Comparison of ENCODE assay signal across 15 mouse cellular contexts in genomic region chr6:5379048-5379447, GRCm38 (mm10). TPM values are rescaled to one million over a fixed set of nuclear protein-coding genes. Genes with fewer than 3 reads are reported as not detected.
DNase-seq lines count a peak whose midpoint lies in the region; ATAC-seq and TF ChIP-seq lines count a peak whose summit lies in the region.
"Had no signal": no experiment of that assay in that cellular context is flagged by ENCODE, and none has a peak within 500 bp of the region (broad histone marks: within the 10 kb centered on the region; RNA-seq: fewer than 3 reads in every experiment).

No protein-coding gene starts in this region.

- intact Hi-C loops in gastrocnemius, adult 2 months (cut with DNase I): no loop called here

- H3K36me3 ChIP-seq in forebrain, embryonic 14.5 days (ENCODE audit: control insufficient read depth, insufficient read depth, low read length): no peaks in the 10 kb centered on the region
- H3K36me3 ChIP-seq in limb, embryonic 11.5 days (ENCODE audit: control insufficient read depth, insufficient read depth, low read length): no peaks in the 10 kb centered on the region
- H3K36me3 ChIP-seq in neural tube, embryonic 13.5 days: no peaks in the 10 kb centered on the region
- H3K36me3 ChIP-seq: heart, embryonic 15.5 days; liver, embryonic 13.5 days had no signal

- 67% methylated on average over 3 of the region's 3 CpGs for WGBS in forebrain, embryonic 14.5 days
- 61% methylated on average over 3 of the region's 3 CpGs for WGBS in limb, embryonic 11.5 days
- 57% methylated on average over 3 of the region's 3 CpGs for WGBS in neural tube, embryonic 13.5 days
- WGBS in cerebellum, adult 2 months: 84% methylated on average over 3 of the region's 3 CpGs

- H3K9me3 ChIP-seq in forebrain, embryonic 14.5 days (replicated peaks; ENCODE audit: control insufficient read depth, low read length): no peaks in the 10 kb centered on the region
- H3K9me3 ChIP-seq in limb, embryonic 11.5 days (ENCODE audit: control insufficient read depth, low read length): no peaks in the 10 kb centered on the region
- H3K9me3 ChIP-seq in neural tube, embryonic 13.5 days: no peaks in the 10 kb centered on the region
- H3K9me3 ChIP-seq: heart, embryonic 15.5 days; liver, embryonic 13.5 days had no signal

- no peak for ATAC-seq in forebrain, embryonic 14.5 days
- ATAC-seq in limb, embryonic 11.5 days (ENCODE audit: insufficient number of reproducible peaks, low FRiP score, low TSS enrichment, low read depth): peak; percentile 10; the same call in 1 of the 2 replicates
- no peak for ATAC-seq in neural tube, embryonic 13.5 days (ENCODE audit: low read depth)
- ATAC-seq in activated CD4-positive, CD25-positive, alpha-beta regulatory T cell, adult 4 months: no peak

- no peak for DNase-seq in gastrocnemius, adult 2 months
- DNase-seq in gastrocnemius, postnatal 10 days: no peak
- DNase-seq in forebrain, embryonic 14.5 days (ENCODE audit: low spot score): no peak
- DNase-seq in limb, embryonic 11.5 days (ENCODE audit: low spot score): no peak
- DNase-seq in cerebellum, adult 2 months: no peak
- no peak for DNase-seq in heart, postnatal 4 days
- DNase-seq: adrenal gland, postnatal 36 days; B cell, adult 2 months; cerebellum, adult 11 months; kidney, adult 8-10 months; liver, embryonic 13.5 days had no signal

- H3K27ac ChIP-seq in gastrocnemius, adult 2 months: no peak overlapping the region
- peak overlapping the region; percentile 94 for H3K27ac ChIP-seq in forebrain, embryonic 14.5 days (ENCODE audit: low read depth, low read length)
- H3K27ac ChIP-seq in limb, embryonic 11.5 days (replicated peaks; ENCODE audit: low read depth, low read length): peak overlapping the region; percentile 87
- H3K27ac ChIP-seq in neural tube, embryonic 13.5 days (replicated peaks): peak overlapping the region; percentile 88
- no peak overlapping the region for H3K27ac ChIP-seq in cerebellum, adult 2 months (ENCODE audit: insufficient read depth, low read length)
- H3K27ac ChIP-seq: heart, embryonic 15.5 days; liver, embryonic 13.5 days; macrophage had no signal

- peak overlapping the region; percentile 67 for H3K4me3 ChIP-seq in gastrocnemius, adult 2 months
- H3K4me3 ChIP-seq in forebrain, embryonic 14.5 days (ENCODE audit: low read depth, low read length): no peak overlapping the region
- no peak overlapping the region for H3K4me3 ChIP-seq in limb, embryonic 11.5 days (ENCODE audit: low read depth, low read length)
- no peak overlapping the region for H3K4me3 ChIP-seq in neural tube, embryonic 13.5 days
- no peak overlapping the region for H3K4me3 ChIP-seq in cerebellum, adult 2 months (replicated peaks; ENCODE audit: insufficient read depth, low read depth, low read length)
- H3K4me3 ChIP-seq: heart, embryonic 15.5 days; liver, embryonic 13.5 days had no signal

- peak overlapping the region; percentile 47 for H3K4me2 ChIP-seq in forebrain, embryonic 14.5 days (ENCODE audit: low read length)
- no peak overlapping the region for H3K4me2 ChIP-seq in limb, embryonic 11.5 days (ENCODE audit: low read depth, severe bottlenecking)
- peak overlapping the region; percentile 50 for H3K4me2 ChIP-seq in neural tube, embryonic 13.5 days
- H3K4me2 ChIP-seq: liver, embryonic 13.5 days had no signal

- peaks cover 44% of the 10 kb centered on the region for H3K4me1 ChIP-seq in forebrain, embryonic 14.5 days (ENCODE audit: control insufficient read depth, insufficient read depth, low read length)
- H3K4me1 ChIP-seq in limb, embryonic 11.5 days (ENCODE audit: control insufficient read depth, insufficient read depth, low read length): peaks cover 34% of the 10 kb centered on the region
- H3K4me1 ChIP-seq in neural tube, embryonic 13.5 days (replicated peaks): peaks cover 49% of the 10 kb centered on the region
- H3K4me1 ChIP-seq in cerebellum, adult 2 months (ENCODE audit: control insufficient read depth, insufficient read depth, low read length): no peaks in the 10 kb centered on the region; the same call in 1 of the 2 replicates

- no peak for TF ChIP-seq CTCF in gastrocnemius, adult 2 months (IDR thresholded peaks at IDR 0.05)
- TF ChIP-seq CTCF in cerebellum, adult 2 months (IDR thresholded peaks at IDR 0.05; ENCODE audit: borderline replicate concordance, insufficient read depth, low read depth, low read length): no peak

- H3K9ac ChIP-seq in forebrain, embryonic 14.5 days (ENCODE audit: low read length): no peak overlapping the region
- no peak overlapping the region for H3K9ac ChIP-seq in limb, embryonic 11.5 days (ENCODE audit: low read length)
- no peak overlapping the region for H3K9ac ChIP-seq in neural tube, embryonic 13.5 days
- H3K9ac ChIP-seq: heart, embryonic 15.5 days; liver, embryonic 13.5 days had no signal

- no peaks in the 10 kb centered on the region for H3K27me3 ChIP-seq in forebrain, embryonic 14.5 days (replicated peaks; ENCODE audit: control insufficient read depth, insufficient read depth, low read length)
- no peaks in the 10 kb centered on the region for H3K27me3 ChIP-seq in limb, embryonic 11.5 days (ENCODE audit: control insufficient read depth, insufficient read depth, low read length)
- no peaks in the 10 kb centered on the region for H3K27me3 ChIP-seq in neural tube, embryonic 13.5 days
- H3K27me3 ChIP-seq in cerebellum, adult 2 months (ENCODE audit: control insufficient read depth, insufficient read depth, low read length): no peaks in the 10 kb centered on the region
- H3K27me3 ChIP-seq: heart, embryonic 15.5 days had no signal

- TF ChIP-seq POLR2A in cerebellum, adult 2 months (IDR thresholded peaks at IDR 0.05; ENCODE audit: borderline replicate concordance, insufficient read depth, low read length): no peak

RNA-seq across cellular contexts. Expression of gene Asb4, which starts 4.1 kb away (rescaled TPM):
- total RNA-seq in gastrocnemius, adult 2 months (2021): 10 to 100 TPM; 13.1 to 13.4 TPM
- total RNA-seq in gastrocnemius, postnatal 10 days (2021): 10 to 100 TPM; 10.6 to 12.6 TPM
- polyA plus RNA-seq in forebrain, embryonic 14.5 days (2014; fragmentation: Nextera tagmentation; extraction: Ambion mirVana): 22.7 and 23.7 TPM in 2 replicates
- 366 and 372 TPM in 2 replicates for polyA plus RNA-seq in limb, embryonic 11.5 days (2014; fragmentation: Nextera tagmentation; extraction: Ambion mirVana)
- 10.4 and 13.8 TPM in 2 replicates for polyA plus RNA-seq in neural tube, embryonic 13.5 days (2015; fragmentation: Nextera tagmentation; extraction: Ambion mirVana)
- 1.4 and 2.0 TPM in 2 replicates for polyA plus RNA-seq in cerebellum, adult 2 months (2012; rRNA removed)
- not detected for polyA plus RNA-seq in activated CD4-positive, CD25-positive, alpha-beta regulatory T cell, adult 4 months (2017; shearing (Covaris generic))
- 10 to 100 TPM; 10.6 to 15.5 TPM for total RNA-seq in heart, postnatal 4 days (2021)

Comparison
In these comparisons a context has a peak if more than half of its experiments do, and no peak if none do; other contexts are left out.
1. H3K27ac ChIP-seq: peak in forebrain, embryonic 14.5 days (single experiment), limb, embryonic 11.5 days (single experiment) and neural tube, embryonic 13.5 days (single experiment); none in gastrocnemius, adult 2 months (single experiment) and cerebellum, adult 2 months (single experiment).
2. RNA of gene Asb4, which starts 4.1 kb away (polyA plus RNA-seq): 366 to 372 TPM in limb, embryonic 11.5 days; 22.7 to 23.7 TPM in forebrain, embryonic 14.5 days, 10.4 to 13.8 TPM in neural tube, embryonic 13.5 days, 1.4 to 2.0 TPM in cerebellum, adult 2 months and not detected in activated CD4-positive, CD25-positive, alpha-beta regulatory T cell, adult 4 months; every median in the first group is over 10 times any median in the second.